Mouse (Mus musculus): Measurements from ENCODE around the gene Smim17.
"Not testable (repeated sequence)": the region's sequence is repeated elsewhere in the genome, so short reads cannot be mapped to it uniquely, and the experiment has no call there.

The Smim17 gene

DNA sequence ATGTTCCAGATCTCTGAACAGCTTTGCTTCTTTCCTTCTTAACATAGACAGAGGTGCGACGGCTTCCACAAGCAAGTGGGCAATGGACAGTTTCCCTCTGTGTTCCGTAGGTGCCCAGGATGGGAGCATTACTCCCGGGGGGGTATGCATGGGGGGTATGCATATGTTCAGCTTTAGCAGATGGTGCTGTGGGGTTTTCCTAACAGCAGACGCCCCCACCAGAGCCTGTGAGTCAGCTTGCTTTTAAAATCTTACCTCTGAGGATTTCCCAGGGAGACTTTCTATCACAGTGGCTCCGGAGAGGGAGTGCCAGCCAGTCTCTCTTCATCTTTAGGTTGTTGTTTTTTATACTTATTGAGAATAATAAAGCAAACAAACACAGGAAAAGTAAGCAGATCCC is 21.4 kb downstream of the Smim17 start:
- DNase-seq, result no peak

DNA sequence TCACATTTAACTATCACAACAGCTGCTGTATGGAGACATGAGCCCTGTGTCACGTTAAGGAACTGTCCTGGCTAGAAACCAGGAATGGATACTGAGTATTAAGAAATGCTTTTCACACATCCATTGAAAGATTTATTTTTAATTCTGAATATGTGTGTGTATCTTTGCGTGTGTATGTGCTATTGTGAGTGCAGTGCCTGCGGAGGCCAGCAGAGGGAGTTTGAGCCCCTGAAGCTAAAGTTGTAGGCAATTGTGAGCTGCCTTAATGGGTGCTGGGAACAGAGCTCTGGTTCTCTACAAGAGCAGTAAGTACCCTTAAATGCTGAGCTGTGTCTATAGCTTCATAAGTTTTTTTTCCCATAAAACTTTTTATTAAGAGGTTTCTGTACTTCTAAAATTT is 30.9 kb downstream of the Smim17 start:
- DNase-seq, result no peak

DNA sequence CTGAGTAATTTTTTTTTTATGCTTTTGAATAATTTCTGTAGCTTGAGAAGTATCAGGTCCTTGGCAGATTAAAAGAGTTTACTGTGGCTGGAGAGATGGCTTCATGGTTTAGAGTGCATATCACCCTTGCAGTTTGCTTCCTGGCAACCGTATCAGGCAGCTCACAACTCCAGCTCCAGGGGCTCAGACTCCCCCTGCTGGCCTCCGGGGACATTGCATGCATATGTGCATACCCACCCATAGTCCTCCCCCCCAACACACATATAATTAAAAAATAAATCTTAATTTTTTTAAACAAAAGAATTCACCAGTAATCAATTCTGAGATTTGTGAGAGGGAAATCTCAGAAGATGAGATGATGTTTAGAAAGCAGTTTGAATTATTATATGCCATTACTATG is 31.8 kb downstream of the Smim17 start:
- peak; percentile 42 for DNase-seq

DNA sequence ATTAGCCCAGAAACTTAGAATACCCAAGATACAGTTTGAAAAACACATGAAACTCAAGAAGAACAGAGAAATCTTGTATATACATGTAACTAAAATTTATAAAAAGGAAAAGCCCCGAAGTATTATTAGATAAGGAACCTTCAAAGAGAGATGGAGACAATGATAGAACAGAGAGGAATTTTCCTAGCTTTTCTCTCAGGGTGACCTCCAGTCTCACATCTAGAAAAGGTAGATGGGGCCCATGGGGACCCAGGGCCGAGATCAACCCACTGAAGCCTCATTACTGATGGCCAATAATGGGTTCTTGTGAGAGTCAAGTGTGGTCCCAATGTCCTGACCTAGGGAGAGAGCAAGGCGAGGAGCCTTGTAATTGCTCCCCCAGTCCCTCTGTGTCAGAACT is 39.9 kb downstream of the Smim17 start, which contains the start of gene Olfr1344:
TSS of gene Olfr1344 (plus strand) at position 301 of the 400 bp plus-strand sequence.
- no peak for DNase-seq

DNA sequence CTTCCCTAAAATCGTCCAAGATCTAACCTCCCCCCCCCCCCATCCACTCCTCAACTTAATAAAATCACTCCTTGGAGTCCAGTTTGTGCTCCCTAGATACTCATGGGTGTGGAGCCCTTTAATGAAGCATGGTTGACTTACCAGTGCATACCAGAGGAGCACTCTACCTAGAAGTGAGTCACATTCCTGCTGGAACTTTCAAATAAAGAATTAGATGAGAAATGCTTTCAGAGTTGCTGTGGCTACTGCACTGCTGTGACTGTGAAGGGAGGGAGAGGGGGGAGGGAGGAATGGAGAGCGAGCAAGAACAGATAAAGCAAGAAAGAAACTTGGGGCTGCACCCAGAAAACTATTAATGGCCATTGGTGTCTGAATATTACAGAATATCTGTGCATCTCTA is 42.7 kb downstream of the Smim17 start:
- no peak for DNase-seq

DNA sequence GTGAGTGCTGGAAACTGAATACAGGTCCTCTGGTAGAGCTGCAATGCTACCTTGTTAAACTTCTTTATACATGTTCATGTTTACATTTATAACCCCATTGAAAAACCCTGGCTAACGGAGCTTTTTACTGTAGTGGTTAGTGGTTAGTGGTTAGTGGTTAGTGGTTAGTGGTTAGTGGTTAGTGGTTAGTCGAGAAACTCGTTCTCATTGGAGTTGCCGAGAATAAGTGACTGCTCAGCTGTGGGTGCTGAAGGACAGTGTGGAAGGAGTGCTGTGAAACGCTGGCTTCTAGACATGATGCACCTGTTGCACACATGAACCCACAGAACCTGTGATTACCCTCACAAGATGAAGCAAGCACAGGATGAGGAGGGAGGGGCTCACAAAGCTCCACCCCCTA is 49.3 kb downstream of the Smim17 start:
- no peak for DNase-seq

DNA sequence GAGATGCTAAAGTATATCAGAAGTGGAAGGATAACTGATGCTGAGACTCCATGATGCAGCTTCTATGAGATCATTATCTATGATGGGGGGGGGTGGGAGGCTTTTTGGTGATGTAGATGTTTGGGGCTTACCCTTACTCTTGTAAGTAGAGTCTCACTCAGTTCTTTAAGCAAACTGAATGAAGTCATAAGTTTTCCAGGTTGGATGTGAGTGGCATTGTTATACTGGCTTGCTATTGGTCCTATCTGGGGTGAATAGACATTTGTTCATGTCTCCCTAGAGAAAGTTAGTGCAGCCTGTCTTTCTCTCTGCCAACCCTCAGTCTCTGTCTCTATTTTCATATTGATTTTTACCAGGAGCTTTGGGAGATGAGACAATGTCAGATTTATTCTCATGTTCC is 57.4 kb downstream of the Smim17 start, which contains the start of gene Olfr1336:
TSS of gene Olfr1336 (plus strand) at position 301 of the 400 bp plus-strand sequence.
- no peak for DNase-seq

DNA sequence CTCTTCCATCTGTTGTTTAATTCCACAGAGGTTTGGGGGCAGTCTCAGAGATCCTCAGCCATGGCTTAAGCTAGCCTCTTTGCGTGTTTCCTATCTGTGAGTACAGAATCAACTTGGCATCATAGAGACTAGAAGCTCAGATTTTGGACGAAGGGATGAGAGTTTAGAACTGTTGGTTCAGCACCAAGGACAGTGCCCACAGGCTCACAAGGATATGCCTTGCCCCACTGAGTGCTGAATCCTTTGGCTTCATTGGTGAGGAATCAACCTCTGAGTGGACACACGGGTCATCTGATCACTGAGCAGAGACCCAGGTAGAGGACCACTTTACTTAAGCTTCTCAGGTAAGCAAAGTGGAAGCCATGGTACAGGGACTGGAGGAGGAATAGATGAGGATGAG is 57.9 kb downstream of the Smim17 start:
- DNase-seq, result no peak

DNA sequence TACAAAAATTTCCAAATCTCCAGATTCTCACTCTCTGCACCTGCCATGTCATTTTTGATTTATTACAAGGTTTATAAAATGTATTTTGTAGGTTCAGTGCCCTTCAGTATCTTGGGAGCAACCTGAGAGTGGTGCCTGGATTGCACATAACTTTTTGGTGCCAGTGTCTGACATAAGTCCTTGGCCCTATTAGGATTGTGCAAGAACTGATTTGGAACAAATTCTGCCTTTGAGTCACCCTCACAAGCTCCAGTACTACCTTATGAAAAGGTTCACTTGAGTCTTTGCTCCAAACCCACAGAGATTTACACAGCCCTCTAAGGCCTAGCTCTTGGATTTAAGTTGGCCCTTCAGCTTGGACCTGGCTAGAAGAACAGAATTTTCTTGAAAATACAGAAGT is 68.4 kb downstream of the Smim17 start, which contains the start of gene Olfr1346:
TSS of gene Olfr1346 (plus strand) at position 151 of the 400 bp plus-strand sequence.
- no peak for DNase-seq

DNA sequence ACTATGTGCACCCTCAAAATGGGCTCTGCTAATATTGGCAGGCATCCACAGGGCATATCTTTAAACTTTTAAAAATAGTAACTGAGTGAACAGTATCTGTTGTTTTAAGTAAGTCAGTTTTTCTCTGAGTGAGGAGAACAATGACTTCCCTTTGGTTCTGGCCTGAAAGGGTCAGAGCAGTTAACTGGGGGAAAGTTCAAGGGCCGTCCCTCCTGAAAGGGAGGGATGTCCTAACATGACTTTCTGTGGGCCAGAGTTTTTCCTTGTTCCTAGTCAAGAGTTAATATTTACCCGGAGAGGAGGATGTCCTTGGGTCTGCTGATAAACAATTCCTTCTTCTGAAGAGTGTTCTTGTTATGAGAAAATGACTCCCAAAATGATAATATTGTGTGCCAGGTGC is 79.1 kb downstream of the Smim17 start:
- DNase-seq, result not testable (repeated sequence)
